Mouse (Mus musculus) ES-Bruce4 (cell line): ENCODE data around the gene D630045J12Rik.
A peak's percentile ranks its signal among the peaks of the same experiment; 100 is the strongest.

Source experiments
- CTCF ChIP-seq: IDR thresholded peaks from one replicate; pipeline ENCODE4 v1.8.1; 2011; ENCODE audit warnings: low read depth, low read length
- EP300 ChIP-seq: IDR thresholded peaks from 2 replicates; pipeline ENCODE4 v1.6.1; 2011; ENCODE audit warnings: low read depth, low read length; ENCODE audit not compliant: insufficient read depth
- POLR2A ChIP-seq: IDR thresholded peaks from one replicate; pipeline ENCODE4 v1.8.1; 2011; ENCODE audit warnings: low read length; ENCODE audit not compliant: insufficient read depth

- TF ChIP-seq EP300 (no peak), POLR2A (no peak), CTCF (peak; percentile 47)
These were observed 123.9 kb downstream of the D630045J12Rik start for GRCm38 (mm10) chr6:38129883-38130282.
